Mouse (Mus musculus) brain, embryonic 14.5 days (tissue): Measurements from ENCODE around the gene Akt3.

Source experiments
- CTCF ChIP-seq: fragments of 200-500 bp; IDR thresholded peaks from 2 replicates; pipeline ENCODE4 v1.5.1; 2012; ENCODE audit warnings: inconsistent platforms, mild to moderate bottlenecking, moderate library complexity, borderline replicate concordance; ENCODE audit not compliant: insufficient read depth, insufficient read length; ENCODE audit errors: extremely low read depth
- POLR2A ChIP-seq: fragments of 200-500 bp; IDR thresholded peaks from 2 replicates; pipeline ENCODE4 v1.6.1; 2012; ENCODE audit warnings: mild to moderate bottlenecking, inconsistent platforms, borderline replicate concordance; ENCODE audit not compliant: poor library complexity, insufficient read depth, insufficient read length, severe bottlenecking; ENCODE audit errors: extremely low read depth

DNA sequence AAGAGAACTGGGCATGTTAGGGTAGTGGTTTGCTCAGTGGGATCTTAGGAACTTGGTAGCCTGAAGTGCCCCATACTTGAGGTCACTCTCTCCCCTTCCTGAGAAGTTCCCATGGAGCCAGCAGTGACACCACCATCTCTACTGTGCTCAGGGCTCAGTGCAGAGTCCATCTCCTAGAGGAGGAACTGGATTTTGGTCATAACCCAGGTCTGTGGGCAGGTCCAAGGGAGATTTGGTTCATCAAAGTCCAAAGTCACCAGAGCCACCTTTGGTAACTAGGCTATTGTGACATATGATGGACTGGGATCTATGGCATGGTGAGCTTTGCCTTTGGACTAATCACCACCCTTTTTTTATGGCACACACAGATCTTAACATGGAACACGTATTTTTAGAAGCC lies 244.7 kb downstream of the Akt3 start:
- TF ChIP-seq CTCF (no peak), POLR2A (no peak)
